Mouse (Mus musculus): ENCODE results near the gene Doc2b. TPM values are rescaled to one million over a fixed set of nuclear protein-coding genes. Genes with fewer than 3 reads are reported as not detected.

Doc2b gene
- polyA plus RNA-seq, 1 experiment: not detected

DNA sequence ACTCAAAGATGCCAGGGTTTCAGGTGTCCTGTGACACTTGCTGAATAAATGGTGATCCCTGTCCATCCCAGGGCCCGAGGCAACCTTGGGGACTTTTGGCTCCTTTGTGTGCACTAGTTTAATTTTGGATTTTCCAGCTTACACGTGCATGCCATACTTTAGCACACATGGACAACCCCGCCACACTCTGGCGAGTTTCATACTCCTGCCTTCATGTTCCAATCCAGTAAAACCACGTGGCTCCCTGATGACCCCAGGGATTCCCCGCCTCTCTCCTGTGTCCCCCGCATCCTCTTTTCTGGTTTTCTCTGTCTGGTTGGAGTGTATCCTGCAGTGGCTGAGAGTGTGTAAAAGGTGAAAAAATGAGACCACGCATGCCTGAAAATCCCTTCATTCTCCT, 31.6 kb upstream of the Doc2b start:
- Histone ChIP-seq H3K4me3 (replicated peaks) (no peak overlapping the region), H3K4me1 (ENCODE audit: control insufficient read depth) (no peaks in the 10 kb centered on the region), H3K36me3 (ENCODE audit: control insufficient read depth) (no peaks in the 10 kb centered on the region), H3K27me3 (ENCODE audit: control insufficient read depth) (no peaks in the 10 kb centered on the region), H3K9me3 (ENCODE audit: control insufficient read depth, low read length) (no peaks in the 10 kb centered on the region)
- no peak for TF ChIP-seq GATA1 (IDR thresholded peaks at IDR 0.05; ENCODE audit: low read length)
- TF ChIP-seq TAL1 (IDR thresholded peaks at IDR 0.05; ENCODE audit: low read length): no peak

GRCm38 (mm10) chr11:75823506-75823905, 27.7 kb upstream of the Doc2b start:
- H3K27me3 ChIP-seq (ENCODE audit: control insufficient read depth): no peaks in the 10 kb centered on the region
- H3K4me3 ChIP-seq (replicated peaks): no peak overlapping the region
- H3K36me3 ChIP-seq (ENCODE audit: control insufficient read depth): no peaks in the 10 kb centered on the region
- TF ChIP-seq GATA1 (IDR thresholded peaks at IDR 0.05; ENCODE audit: low read length) (no peak), TAL1 (IDR thresholded peaks at IDR 0.05; ENCODE audit: low read length) (no peak)
- H3K9me3 ChIP-seq (ENCODE audit: control insufficient read depth, low read length): no peaks in the 10 kb centered on the region
- no peaks in the 10 kb centered on the region for H3K4me1 ChIP-seq (ENCODE audit: control insufficient read depth)

- Histone ChIP-seq H3K4me1 (ENCODE audit: control insufficient read depth) (no peaks in the 10 kb centered on the region), H3K9me3 (ENCODE audit: control insufficient read depth, low read length) (no peaks in the 10 kb centered on the region), H3K36me3 (ENCODE audit: control insufficient read depth) (no peaks in the 10 kb centered on the region), H3K27me3 (ENCODE audit: control insufficient read depth) (no peaks in the 10 kb centered on the region), H3K4me3 (replicated peaks) (no peak overlapping the region)
- no peak for TF ChIP-seq TAL1 (IDR thresholded peaks at IDR 0.05; ENCODE audit: low read length)
- TF ChIP-seq GATA1 (IDR thresholded peaks at IDR 0.05; ENCODE audit: low read length): no peak
Observed at GRCm38 (mm10) chr11:75813085-75813484, 17.2 kb upstream of the Doc2b start.

DNA sequence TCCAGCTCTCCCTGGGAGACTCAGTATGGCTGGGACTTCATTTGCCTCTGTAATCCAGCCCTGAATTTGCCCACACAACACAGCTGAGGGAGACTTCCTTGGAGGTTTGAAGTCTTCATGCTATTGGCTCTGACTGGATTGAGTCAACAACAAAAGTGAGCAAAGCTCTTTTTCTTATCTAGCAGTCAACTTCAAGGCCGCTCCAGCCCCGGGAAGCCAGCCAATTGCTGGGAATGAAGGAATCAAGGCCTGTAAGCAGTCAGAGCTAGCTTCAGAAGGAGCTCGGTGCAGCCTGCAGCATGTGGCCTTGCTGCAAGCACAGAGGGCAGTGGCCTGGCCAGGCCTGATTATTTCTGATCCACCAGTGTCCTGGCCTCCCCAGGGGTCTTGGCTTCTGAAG, 16.1 kb upstream of the Doc2b start:
- no peaks in the 10 kb centered on the region for H3K27me3 ChIP-seq (ENCODE audit: control insufficient read depth)
- H3K9me3 ChIP-seq (ENCODE audit: control insufficient read depth, low read length): no peaks in the 10 kb centered on the region
- H3K36me3 ChIP-seq (ENCODE audit: control insufficient read depth): no peaks in the 10 kb centered on the region
- TF ChIP-seq GATA1 (IDR thresholded peaks at IDR 0.05; ENCODE audit: low read length): no peak
- TF ChIP-seq TAL1 (IDR thresholded peaks at IDR 0.05; ENCODE audit: low read length): no peak
- H3K4me1 ChIP-seq (ENCODE audit: control insufficient read depth): no peaks in the 10 kb centered on the region
- no peak overlapping the region for H3K4me3 ChIP-seq (replicated peaks)

DNA sequence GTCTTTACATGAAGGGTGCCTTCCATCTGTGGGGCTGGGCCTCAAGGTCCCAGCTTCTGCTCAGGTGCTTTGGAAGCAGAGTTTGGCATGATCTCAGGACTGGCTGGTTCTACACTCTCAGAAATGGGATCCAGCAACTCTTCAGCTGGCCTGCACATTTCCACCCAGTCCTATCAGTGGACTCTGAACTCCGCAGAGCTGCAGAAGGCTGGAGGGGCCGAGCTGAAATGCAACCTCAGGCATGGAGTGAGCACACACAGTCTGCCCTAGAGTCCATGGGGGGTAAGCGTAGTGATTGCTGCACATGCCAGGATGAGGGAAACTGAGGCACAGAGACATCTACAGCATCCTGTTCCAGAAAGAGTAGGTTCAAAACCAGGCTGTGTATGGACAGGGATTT, 14.7 kb upstream of the Doc2b start:
- Histone ChIP-seq H3K4me3 (replicated peaks) (no peak overlapping the region), H3K36me3 (ENCODE audit: control insufficient read depth) (no peaks in the 10 kb centered on the region), H3K27me3 (ENCODE audit: control insufficient read depth) (no peaks in the 10 kb centered on the region), H3K4me1 (ENCODE audit: control insufficient read depth) (no peaks in the 10 kb centered on the region), H3K9me3 (ENCODE audit: control insufficient read depth, low read length) (no peaks in the 10 kb centered on the region)
- no peak for TF ChIP-seq GATA1 (IDR thresholded peaks at IDR 0.05; ENCODE audit: low read length)
- no peak for TF ChIP-seq TAL1 (IDR thresholded peaks at IDR 0.05; ENCODE audit: low read length)

- no peak for TF ChIP-seq TAL1 (IDR thresholded peaks at IDR 0.05; ENCODE audit: low read length)
- no peak for TF ChIP-seq GATA1 (IDR thresholded peaks at IDR 0.05; ENCODE audit: low read length)
- Histone ChIP-seq H3K4me3 (replicated peaks) (no peak overlapping the region), H3K9me3 (ENCODE audit: control insufficient read depth, low read length) (no peaks in the 10 kb centered on the region), H3K36me3 (ENCODE audit: control insufficient read depth) (no peaks in the 10 kb centered on the region), H3K4me1 (ENCODE audit: control insufficient read depth) (no peaks in the 10 kb centered on the region), H3K27me3 (ENCODE audit: control insufficient read depth) (no peaks in the 10 kb centered on the region)
Observed at GRCm38 (mm10) chr11:75807486-75807885, 11.6 kb upstream of the Doc2b start.

DNA sequence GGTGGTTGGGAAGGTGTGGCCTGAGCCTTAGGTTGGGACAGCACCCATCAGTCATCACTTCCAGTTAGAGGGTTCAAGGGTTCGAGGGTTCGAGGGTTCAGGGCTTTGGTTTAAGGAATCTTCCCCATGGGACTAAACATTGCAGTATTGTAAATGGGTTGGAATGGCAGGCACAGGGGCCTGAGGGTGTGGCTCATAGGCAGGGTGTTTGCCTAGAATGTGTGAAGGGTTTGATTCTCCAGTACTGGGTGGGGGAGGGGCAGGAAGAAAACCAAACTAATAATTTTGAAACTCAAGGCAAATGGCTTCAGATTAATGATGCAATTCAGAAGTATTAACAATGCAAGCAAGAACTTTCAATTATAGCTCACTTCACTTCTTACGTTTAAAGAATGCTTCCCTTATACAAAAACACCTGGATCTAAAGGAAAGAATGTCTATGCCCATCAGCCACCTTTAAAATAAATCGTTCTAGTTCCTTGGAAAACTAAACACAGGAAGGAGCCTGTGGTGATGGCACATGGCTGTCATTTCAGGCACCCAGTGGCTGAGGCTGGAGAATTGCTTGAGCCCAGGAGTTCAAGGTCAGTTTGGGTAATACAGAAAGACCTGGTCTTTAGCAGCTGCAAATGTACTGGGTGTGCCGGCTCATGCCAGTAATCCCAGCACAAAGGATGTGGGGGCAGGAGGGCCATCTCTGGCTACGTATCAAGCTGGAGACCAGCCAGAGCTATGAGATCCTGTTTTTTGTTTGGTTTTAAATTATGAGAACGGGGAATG, 6.1 kb upstream of the Doc2b start:
- H3K4me3 ChIP-seq (replicated peaks): no peak overlapping the region
- no peaks in the 10 kb centered on the region for H3K4me1 ChIP-seq (ENCODE audit: control insufficient read depth)
- no peak for TF ChIP-seq GATA1 (IDR thresholded peaks at IDR 0.05; ENCODE audit: low read length)
- TF ChIP-seq TAL1 (IDR thresholded peaks at IDR 0.05; ENCODE audit: low read length): no peak
- no peaks in the 10 kb centered on the region for H3K9me3 ChIP-seq (ENCODE audit: control insufficient read depth, low read length)
- H3K36me3 ChIP-seq (ENCODE audit: control insufficient read depth): no peaks in the 10 kb centered on the region
- H3K27me3 ChIP-seq (ENCODE audit: control insufficient read depth): peaks cover 8% of the 10 kb centered on the region

DNA sequence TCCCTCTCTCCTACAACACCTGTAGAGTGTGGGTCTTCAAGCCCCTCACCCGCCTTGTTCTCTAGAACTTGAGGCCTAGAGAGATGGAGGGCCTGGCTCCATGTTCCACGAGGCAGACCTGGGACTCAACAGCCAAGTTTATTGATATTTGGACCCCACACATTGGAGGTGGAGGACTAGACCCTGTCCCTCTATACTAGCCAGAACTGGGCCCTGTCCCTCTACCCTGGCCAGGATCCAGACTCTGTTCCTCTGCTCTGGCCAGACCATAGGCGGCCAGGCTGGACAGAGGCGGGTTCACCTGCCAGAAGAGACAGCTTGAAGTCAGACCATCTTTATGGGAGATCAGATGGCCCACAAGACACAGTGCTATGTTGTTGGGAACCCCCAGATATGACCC, 5.5 kb upstream of the Doc2b start:
- H3K27me3 ChIP-seq (ENCODE audit: control insufficient read depth): peaks cover 14% of the 10 kb centered on the region
- H3K4me3 ChIP-seq (replicated peaks): no peak overlapping the region
- H3K36me3 ChIP-seq (ENCODE audit: control insufficient read depth): no peaks in the 10 kb centered on the region
- no peaks in the 10 kb centered on the region for H3K9me3 ChIP-seq (ENCODE audit: control insufficient read depth, low read length)
- no peaks in the 10 kb centered on the region for H3K4me1 ChIP-seq (ENCODE audit: control insufficient read depth)
- TF ChIP-seq GATA1 (IDR thresholded peaks at IDR 0.05; ENCODE audit: low read length) (no peak), TAL1 (IDR thresholded peaks at IDR 0.05; ENCODE audit: low read length) (no peak)

DNA sequence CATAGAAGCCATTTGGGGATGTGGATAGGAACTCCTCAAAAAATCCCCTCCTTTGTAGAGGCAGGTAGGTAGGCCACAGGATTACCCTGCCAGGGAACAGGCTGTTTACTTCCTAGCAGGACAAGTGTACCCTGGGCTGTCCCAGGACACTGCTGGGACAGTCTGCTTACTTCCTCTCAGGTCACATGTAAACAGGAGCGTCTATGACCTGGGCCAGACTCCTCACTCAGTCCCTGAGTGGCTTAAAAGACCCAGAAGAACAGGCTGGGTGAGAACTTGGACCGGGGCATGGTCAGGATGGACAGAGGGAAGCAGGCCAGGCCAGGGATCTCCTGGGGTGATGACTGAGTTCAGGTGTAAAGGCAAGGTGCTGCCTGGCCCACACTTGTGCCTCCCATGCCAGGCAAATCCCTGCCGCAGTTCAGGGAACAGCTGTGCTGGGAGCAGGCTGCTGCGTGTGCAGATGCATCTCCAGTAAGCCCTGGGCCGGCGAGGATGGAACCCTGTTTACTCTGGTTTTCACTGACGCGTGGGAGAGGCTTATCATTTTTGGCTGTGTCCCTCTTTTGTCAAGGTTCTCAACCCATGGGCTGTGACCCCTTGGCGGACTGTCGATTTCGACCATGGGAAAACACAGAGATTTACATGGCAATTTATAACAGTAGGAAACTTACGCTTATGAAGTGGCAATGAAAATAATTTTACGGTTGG, 842 bp upstream of the Doc2b start:
- no peaks in the 10 kb centered on the region for H3K9me3 ChIP-seq (ENCODE audit: control insufficient read depth, low read length)
- H3K4me1 ChIP-seq (ENCODE audit: control insufficient read depth): no peaks in the 10 kb centered on the region
- no peak overlapping the region for H3K4me3 ChIP-seq (replicated peaks)
- peaks cover 56% of the 10 kb centered on the region for H3K27me3 ChIP-seq (ENCODE audit: control insufficient read depth)
- no peaks in the 10 kb centered on the region for H3K36me3 ChIP-seq (ENCODE audit: control insufficient read depth)
- no peak for TF ChIP-seq TAL1 (IDR thresholded peaks at IDR 0.05; ENCODE audit: low read length)
- no peak for TF ChIP-seq GATA1 (IDR thresholded peaks at IDR 0.05; ENCODE audit: low read length)
